ENCODE assay signal across 15 mouse cellular contexts in genomic region chr1:166846566-166846965, GRCm38 (mm10).
"Had no signal": no experiment of that assay in that cellular context is flagged by ENCODE, and none has a peak within 500 bp of the region (broad histone marks: within the 10 kb centered on the region; RNA-seq: fewer than 3 reads in every experiment).

No protein-coding gene starts in this region.

- H3K27me3 ChIP-seq: liver, embryonic 15.5 days; midbrain, embryonic 13.5 days; neural tube, embryonic 15.5 days; stomach, embryonic 15.5 days had no signal

- H3K9me3 ChIP-seq: limb, embryonic 10.5 days; liver, embryonic 15.5 days; midbrain, embryonic 13.5 days; neural tube, embryonic 15.5 days; stomach, embryonic 15.5 days had no signal

- H3K4me1 ChIP-seq: liver, embryonic 15.5 days; stomach, embryonic 15.5 days had no signal

- ATAC-seq: lung, postnatal 0 days; midbrain, embryonic 13.5 days had no signal

- H3K36me3 ChIP-seq: limb, embryonic 10.5 days; liver, embryonic 15.5 days; midbrain, embryonic 13.5 days; neural tube, embryonic 15.5 days; stomach, embryonic 15.5 days had no signal

- H3K4me2 ChIP-seq: liver, embryonic 11.5 days; liver, embryonic 15.5 days; midbrain, embryonic 13.5 days; neural tube, embryonic 15.5 days; stomach, embryonic 15.5 days had no signal

- H3K9ac ChIP-seq: liver, embryonic 15.5 days; midbrain, embryonic 13.5 days; neural tube, embryonic 15.5 days; stomach, embryonic 15.5 days had no signal

- H3K27ac ChIP-seq: limb, embryonic 10.5 days; liver, embryonic 15.5 days; midbrain, embryonic 13.5 days; neural tube, embryonic 15.5 days; stomach, embryonic 15.5 days had no signal

- DNase-seq: kidney, adult 2 months; kidney, postnatal 36 days; lung, adult 2 months; lung, postnatal 36 days; right cerebral cortex, adult 18-20 months; right cerebral cortex, postnatal 4 days; thymus, postnatal 36 days had no signal

- H3K4me3 ChIP-seq: limb, embryonic 10.5 days; liver, embryonic 15.5 days; midbrain, embryonic 13.5 days; myocyte; neural tube, embryonic 15.5 days; stomach, embryonic 15.5 days had no signal
